Mouse (Mus musculus) inflammation-experienced regulatory T-cells, adult 6 months (primary cell): ENCODE measurements around the gene Slc36a2. TPM values are rescaled to one million over a fixed set of nuclear protein-coding genes. Genes with fewer than 3 reads are reported as not detected.

Experiments
- ATAC-seq: one replicate; pipeline ENCODE4 v1.8.0; 2017
- polyA plus RNA-seq, 3 experiments: library from polyadenylated mRNA; unstranded; fragments of 100-300 nt; shearing (Covaris generic); gene quantifications; one replicate each; pipeline ENCODE4 v1.2.1; 2017

Gene Slc36a2
- polyA plus RNA-seq = under 1 TPM in 1 of 3 experiments, not detected in 2; 0.30 TPM

DNA sequence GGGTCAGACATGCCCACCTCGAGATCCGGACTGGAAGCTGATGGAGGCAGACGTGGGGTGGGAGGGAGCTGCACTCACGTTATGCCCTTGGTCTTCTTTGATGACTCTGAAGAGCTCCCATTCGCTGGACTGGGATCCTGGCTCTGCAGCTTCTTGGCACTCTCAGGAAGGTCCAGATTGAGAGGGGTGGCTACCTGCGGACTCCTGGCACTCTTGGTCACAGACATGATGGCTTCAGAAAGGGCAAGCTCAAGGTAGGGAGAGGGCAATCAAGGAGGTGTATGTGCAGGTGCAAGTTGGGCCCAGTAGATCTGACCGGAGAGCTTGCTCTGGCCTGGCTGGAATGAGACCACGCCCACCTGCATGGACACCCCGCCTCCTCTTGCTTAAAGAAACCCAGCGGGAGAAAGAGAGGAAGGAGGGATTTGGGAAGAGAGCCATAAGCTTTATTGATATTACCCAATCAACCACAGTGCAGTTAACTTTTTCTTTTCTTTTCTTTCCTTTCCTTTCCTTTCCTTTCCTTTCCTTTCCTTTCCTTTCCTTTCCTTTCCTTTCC, at the start of gene Slc36a2:
Gene Slc36a2 (minus strand): TSS at position 345 of the 559 bp plus-strand sequence.
- no peak for ATAC-seq

DNA sequence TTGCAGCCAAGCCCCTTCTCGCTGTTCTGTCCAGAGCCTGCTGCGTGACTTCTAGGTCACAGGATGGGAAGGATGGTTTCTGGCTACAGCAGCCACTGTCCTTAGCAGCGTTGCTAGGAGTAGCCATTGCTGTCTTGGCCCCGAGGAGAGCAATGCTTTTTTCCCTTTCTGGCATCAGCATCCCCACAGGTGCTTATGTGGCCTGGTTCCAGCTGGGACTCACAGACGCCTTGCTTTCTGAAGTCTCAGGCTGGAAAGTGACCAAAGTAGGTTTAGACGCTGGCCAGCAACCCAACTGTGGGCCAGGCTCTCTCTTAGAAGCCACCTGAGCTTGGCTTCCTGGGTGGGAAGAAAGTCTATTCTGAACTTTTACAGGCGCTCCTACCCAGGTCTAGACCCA, 49.4 kb upstream of the Slc36a2 start:
- ATAC-seq = no peak

DNA sequence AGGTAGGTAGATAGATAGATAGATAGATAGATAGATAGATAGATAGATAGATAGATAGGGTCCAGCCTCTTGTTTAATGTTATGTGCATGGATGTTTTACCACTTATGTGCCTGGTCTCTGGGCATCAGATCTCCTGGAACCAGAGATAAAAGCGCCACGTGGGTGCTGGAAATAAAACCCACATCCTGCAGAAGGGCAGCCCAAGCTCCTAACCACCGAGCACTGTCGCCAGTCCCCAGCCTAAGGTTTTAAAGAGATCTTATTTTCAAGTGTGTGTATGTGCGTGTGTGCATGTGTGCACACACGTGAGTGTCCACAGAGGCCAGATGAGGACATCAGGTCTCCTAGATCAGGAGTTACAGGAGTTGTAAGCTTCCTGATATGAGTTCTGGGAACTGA, 46.2 kb upstream of the Slc36a2 start:
- peak; percentile 52 for ATAC-seq

DNA sequence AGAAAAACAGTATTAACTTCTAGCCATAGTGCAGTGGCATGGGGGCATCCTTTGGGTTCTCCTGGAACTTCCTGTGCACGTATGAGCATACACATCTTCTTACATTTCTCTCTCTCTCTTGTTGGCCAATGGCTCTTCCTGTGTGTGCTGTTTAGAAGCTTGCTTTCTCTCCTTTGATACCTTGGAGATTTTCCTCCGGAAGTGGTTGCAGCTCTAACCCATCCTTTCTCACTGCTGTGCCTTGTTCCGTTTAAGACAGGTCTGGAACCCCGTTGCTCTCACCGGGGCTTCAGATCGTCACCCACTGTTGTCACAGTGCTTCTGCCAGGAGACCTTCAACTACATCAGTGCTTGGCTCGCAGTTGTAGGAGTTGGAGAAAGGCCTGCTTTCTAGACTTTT, 36.4 kb upstream of the Slc36a2 start:
- peak; percentile 74 for ATAC-seq

DNA sequence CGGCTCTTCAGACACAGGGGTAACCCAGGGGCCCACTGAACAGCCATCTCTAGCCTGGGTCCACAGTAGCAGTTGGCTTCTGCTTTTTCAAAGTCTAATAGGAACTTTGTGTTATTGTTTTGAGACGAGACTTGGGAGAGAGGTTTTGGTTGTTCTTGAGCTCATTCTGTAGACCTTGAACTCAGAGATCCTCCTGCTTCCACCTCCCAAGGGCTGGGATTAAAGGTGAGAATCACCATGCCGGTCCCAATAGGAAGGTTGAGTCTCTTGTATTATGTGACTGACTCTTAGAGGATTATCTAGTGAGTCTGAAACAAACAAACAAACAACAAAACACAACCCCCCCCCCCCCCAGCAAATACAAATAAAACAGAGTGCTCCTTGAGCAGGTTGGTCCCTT, 33.6 kb upstream of the Slc36a2 start:
- no peak for ATAC-seq

DNA sequence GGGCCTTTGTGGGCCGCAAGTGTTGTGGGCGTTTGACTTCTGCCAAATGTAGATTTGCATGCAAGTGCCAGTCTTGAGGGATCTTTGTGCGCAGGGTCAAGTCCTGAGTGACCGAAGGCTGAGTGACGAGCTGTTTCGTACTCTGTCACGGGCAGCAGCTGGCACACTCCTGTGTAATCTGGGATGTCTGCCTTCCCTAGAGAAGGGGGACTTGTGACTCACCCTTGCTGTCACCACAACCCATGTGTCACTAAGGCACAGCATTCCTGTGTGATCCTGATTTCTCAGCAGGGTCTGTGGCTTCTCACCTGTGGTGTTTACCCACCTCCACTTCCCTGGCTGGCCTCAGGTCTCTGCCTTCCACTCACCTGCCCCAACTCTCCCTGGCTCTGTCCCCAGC, 33.0 kb upstream of the Slc36a2 start:
- ATAC-seq = no peak

DNA sequence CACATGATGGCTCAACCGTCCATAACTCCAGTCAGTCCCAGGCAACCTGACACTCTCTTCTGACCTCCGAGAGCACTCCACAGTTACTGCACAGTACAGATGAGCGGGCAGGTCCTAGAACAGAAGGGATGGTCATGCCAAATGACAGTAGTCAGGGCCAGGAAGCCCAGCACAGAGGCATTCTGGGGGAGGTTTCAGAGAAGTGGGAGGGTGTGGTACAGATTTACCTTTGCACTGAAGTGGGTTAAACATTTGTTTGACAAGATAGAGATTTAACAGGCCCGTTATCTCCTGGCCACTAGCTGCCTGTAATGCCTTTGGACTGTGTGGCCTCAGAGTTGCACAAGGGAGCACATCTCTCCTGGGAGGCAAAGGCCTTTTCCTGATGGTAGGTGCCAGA, 32.5 kb upstream of the Slc36a2 start:
- no peak for ATAC-seq

DNA sequence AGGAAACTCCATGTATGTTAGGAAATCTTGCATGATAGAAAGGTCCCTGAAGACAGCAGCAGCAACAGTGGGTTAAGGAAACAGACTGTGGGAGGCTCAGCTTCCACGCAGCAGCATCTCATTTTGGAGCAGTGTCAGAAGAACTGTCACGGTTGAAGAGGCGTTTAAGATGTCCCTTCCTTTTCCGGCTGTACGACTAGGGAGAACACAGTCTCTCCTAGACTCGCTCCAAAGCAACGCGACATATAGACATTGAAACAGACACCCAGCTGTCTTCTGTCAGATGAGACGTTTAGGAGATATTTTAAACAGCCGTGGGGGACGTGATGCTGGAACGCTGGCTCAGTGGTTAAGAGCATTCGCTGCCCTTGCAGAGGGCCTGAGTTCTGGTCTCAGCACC, 32.0 kb upstream of the Slc36a2 start:
- no peak for ATAC-seq

DNA sequence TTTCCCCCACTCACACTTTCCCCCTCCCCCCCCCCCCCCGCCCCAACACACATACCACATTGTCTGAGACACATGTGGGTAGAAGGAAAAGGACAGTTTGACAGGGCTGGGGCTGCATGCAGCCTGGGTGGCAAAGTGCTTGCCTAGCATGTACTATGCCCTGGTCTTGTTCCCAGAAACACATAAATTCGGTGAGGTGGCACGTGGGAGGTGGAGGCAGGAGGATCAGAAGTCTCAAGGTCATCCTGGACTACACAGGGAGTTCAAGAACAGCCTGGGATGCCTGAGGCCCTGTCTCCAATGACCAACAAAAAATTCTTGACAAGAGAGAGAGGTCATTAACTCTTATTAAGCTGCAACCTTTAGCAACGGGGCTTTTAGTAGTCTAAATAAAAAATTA, 31.2 kb upstream of the Slc36a2 start:
- no peak for ATAC-seq

DNA sequence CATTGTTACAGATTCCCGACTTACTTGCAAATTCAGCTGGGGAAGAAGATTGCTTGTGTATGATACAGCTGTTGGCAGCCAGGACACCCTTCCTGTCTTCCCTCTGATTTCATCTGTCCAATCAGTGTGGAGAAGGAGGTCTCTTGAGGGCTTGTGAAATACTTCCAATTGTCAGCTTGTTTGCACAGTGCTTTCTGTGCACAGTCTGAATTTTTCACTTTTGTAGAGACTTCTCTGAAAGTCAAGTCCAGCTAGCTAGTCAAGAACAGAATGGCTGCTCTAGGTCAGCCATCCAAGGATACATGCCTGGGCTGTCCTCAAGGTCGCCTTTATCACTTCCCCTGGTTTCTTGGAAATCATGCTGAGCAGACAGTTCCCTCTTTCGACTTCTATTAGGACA, 30.1 kb upstream of the Slc36a2 start:
- ATAC-seq = no peak

DNA sequence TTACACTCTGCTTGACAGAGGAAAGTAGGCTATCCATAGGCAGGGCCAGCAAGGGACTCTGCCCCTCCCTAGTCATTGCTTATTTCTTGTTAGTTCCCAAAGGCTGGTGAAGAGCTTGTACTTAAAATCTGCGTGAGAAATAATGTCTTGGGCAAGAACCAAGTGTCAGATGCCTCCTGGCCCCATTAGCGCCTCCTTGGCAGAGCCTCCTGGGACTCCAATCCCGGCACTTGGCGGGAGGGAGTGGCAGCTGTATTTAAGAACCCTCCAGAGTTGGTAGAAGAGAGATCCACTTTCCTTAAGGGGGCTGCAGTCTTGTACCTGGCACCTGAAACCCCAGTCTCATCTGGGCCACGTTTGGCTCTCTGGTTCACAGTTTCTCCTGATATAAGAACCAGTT, 29.3 kb upstream of the Slc36a2 start:
- ATAC-seq = no peak

DNA sequence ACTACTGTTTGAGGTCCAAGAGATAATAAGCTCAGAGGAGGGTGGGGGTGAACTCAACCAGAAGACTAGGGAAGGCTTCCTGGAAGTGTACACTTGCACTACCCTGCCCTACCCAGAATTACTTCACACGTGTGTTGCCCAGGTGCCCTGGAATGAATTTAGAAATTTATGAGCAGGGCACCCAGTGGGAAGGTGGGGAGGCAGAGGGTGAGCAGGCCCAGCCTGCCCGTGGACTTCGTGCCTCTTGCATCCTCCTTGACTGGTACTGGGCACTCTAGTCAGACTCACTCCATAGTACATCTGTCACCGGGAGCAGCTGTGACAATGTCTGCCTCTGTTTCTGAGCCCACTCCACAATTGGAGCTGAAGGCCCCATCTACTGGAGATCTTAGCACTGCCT, 28.6 kb upstream of the Slc36a2 start:
- no peak for ATAC-seq

DNA sequence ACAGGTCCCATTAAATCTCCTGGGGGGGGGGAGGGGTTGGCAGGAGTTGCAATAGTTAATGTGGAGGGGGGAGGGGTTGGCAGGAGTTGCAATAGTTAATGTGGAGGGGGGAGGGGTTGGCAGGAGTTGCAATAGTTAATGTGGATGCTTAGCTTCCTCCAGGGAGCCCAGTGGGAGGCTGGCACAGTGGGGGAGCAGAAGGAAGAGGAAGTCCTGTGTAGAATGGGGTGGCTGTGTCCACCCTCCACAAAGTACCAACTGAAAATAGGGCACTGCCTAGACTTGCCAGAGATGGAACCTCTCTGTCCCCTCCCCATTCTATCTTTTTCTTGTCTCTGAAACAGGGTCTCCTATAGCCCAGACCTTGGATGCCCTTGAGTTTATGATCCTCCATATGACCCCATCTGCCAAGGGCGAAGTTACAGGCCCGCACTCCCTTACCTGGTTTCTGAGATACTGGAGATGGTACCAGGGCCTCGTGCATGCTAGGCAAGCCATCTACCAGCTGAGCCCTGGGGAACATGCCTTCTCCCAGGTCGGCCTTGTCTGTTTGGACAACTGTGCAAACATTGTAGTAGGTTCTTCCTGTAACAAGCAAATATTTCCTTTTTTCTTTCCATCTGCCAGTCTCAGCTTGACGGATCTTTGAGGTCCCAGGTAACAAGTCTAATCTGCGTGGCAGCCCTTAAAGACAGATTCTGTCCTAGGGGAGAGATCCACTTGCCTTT, 24.9 kb upstream of the Slc36a2 start:
- no peak for ATAC-seq

DNA sequence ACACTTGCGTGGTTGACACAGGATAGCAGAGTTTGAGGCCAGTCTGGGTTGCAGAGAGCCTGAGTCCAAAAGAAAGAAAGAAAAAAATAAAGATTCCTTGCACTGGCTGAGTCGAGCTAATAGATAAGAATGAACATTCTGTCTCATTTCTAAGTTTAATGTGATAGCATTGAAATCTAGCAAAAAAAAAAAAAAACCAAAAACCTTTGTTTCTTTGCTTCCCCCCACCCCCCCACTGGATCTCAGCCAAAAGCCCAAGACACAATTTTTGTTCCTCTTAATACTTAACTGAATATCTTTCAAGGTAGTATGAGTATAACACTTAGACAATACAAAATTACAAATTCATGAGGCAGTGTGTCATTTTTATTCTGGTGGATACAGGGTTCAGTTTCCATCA, 24.2 kb upstream of the Slc36a2 start:
- ATAC-seq = no peak

DNA sequence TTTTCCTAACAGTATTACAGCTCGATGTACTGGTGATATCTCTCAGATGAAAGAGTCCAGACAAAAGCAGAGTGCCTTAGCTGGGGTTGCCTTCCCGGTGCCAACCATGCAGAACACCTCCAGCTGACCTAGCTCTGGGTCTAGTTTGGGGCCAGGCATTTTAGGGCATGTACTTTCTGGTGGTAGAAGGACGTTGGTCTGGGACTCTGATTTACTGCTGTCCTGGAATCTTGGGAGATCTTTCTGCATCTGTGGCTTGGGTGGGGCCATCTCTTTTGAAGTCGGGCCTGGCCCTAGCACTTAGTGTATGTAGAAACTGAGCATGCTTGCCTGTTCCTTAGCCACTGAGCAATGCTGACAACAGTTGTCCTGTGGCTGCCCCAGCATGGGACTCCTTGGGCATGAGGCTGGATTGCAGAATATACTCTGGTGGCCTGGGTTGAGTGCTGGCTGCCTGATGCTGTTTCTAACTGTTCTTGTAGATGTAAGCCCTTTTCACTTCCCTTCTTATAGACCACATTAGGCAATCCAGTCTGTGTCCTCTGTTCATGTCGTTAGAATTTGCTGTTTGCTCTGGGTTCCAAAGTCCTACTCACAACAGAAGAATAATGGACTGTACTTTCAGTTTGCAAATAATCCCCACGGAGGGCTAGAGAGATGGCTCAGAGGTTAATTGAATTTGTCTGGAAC, 23.3 kb upstream of the Slc36a2 start:
- ATAC-seq = no peak

DNA sequence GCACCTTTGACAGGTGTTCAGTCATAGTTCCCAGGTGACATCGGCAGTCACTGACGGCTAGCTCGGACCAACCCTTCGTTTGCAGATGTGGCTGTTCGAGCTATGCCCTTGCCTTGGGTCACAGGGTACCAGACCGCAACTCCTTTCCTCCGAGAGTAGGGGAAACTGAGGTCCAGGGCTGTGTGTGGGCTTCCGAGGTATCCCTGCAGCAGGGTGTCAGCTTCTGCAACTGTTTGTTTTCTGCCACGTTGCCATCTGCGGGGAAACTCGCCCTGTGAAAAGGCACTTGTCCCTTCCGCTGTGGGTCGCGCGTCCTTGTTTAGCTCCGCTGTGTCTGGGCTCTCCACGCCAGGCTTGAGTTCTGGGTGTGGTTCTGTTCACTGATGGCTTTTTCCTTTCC, 19.7 kb upstream of the Slc36a2 start:
- peak; percentile 25 for ATAC-seq

DNA sequence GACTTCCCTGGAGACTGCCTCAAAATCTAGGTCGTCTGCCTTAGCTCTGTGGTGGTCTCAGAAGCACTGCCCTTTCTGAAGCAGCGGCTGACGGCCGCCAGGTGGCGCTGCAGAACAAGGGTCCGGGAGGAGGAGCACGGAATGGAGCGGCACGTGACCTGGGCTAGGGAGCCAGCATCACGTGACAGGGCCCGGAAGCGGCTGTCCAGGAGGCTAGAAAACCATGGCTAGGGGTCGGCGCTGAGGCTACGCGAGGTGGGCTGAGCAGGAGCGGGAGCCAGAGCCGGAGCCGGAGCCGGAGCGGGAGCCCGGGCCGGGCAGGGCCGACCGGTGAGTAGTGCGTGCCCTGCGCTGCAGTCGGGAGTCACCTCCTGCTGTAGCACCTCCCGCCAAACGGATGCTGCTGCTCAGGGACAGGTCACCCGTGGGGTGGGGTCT, 19.3 kb upstream of the Slc36a2 start, which contains the start of gene Slc36a1:
Gene Slc36a1 (plus strand): TSS at position 192 of the 438 bp plus-strand sequence.
- peak; percentile 94 for ATAC-seq

DNA sequence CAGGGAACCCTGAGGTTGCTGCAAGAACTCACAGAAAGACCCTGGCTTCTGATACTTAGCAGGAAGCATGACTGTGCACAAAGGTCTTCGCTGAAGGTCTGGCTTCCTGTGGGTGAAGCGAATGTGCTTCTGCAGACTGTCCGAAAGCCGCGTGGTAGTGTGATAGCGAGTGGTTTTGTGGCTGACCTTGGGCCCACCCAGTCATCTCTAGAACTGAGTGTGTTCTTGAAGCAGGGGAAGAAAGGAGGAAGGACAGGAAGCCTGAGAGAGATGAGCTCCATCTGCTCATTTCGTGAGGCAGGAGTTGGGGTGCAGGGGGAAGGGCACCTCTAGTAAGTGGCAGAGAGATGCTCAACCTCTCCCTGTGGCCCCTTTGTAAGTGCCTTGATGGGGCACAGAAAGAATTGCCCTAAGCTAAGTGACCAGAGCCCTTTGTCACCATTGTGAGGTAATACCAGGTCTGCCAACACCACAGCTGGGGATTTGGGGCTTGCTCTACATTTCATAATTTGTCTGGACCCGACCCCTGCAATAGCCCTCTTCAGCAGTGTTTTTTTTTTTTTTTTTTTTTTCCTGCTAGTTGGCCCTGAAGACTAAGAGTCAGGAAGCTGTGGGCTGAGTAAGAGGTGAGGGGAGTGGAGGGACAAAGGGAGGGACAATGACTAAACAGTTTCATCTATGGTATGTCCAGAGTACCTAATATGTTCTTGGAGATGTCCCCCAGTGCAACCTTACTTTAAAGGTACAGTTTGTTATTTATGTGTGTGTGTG, 13.0 kb upstream of the Slc36a2 start:
- no peak for ATAC-seq

DNA sequence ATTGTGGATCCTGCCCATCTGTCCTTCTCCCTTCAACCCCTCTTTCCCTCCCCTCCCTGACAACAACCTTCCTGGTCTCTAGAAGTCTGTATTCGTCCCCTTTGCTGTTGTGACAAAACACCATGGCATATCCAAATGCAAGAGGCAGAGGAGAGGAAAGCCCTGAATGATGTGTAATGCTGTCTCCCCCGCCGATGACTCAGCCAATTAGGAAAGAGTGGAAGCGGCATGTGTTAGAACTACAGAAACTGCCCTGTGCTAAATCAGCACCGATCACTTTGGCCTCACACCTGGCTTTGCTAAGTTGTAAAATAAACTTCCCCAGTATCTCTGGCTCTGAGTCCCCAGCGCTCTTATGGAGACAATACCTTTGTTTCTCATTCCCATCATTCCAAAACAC, 12.2 kb upstream of the Slc36a2 start:
- no peak for ATAC-seq

DNA sequence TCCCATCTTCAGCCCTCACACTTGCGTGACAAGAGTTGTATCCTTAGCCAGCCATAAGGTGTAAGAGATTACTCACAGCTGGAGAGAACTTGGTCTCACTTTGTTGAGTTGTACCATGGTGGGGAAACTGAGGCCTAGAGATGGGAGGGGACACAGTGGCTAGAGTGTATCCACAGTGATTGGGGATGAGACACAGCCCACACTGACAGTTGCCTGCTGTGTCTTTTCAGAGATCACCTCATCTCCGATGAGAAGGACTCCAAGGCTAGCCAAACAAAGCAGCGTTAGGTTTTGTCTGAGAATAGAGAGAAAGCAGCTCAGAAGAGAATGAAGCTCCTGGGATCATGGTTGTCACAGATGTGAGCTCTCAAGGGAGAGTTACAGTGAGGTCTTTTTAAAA, 5.3 kb upstream of the Slc36a2 start:
- ATAC-seq = no peak

DNA sequence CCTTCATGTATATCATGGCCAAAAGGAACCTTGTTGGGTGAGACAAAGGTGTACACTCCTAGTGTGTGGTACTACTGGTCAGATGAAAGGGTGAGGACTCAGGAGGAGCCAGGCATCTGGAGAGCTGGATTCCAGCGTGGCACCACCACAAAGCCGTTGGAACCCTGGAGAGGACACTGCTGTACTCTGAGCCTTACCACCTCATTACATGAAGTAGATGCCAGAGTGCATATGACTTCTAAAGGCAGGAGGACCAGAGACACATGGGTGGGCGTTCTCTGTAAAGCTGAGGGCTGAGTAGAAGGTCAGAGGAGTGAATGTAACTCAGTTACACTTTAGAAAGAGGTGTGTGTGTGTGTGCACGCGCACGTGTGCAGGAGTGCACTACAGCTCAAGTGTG, 2.9 kb upstream of the Slc36a2 start:
- no peak for ATAC-seq

DNA sequence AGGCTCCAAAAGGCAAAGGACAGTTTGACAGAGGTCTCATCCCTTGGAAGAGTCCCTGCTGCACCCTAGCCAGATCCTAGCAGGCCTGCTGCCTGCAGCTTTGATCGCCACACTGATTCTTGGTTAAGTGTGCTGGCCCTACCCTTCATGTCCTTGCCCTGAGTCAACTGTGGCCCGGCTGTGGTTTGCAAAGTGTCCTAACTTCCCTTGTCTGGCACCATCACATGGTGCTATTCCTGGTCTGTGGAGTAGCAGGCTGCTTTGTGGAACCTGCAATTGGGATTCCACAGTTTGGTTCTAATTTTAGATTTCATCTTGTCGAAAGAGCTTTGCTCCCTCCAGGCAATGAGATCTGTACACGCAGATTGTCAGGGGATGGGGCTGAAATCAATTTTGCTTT, 2.4 kb upstream of the Slc36a2 start:
- no peak for ATAC-seq

DNA sequence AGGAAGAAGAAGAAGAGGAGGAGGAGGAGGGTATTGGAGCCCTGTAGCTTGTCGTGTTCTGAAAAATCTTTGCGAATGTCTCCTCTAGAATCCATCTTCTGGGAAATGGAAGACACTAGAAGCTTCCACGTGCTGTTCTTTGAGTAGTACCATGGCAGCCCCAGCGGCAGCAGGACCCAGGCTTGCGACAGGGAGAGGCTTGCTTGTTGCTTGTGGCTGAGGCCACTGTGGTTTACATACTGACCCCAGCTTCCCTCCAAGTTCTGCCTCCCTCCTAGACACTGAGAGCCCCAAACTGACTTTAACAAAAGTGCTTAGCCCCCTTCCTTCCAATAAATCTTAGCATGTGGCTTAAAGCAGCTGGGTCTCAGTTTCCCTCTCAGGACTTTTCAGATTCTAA, 631 bp downstream of the Slc36a2 start:
- no peak for ATAC-seq
